Mouse (Mus musculus) liver, postnatal 0 days (tissue): ENCODE measurements around the gene Rab36.

ENCODE experiments used
- CTCF ChIP-seq: sonication (generic); IDR thresholded peaks from 2 replicates; pipeline ENCODE4 v1.5.1; 2016; ENCODE audit warnings: antibody characterized with exemption, low read depth
- EP300 ChIP-seq: IDR thresholded peaks from 2 replicates; pipeline ENCODE4 v1.6.1; 2016; ENCODE audit warnings: antibody characterized with exemption, low read depth, mild to moderate bottlenecking

- TF ChIP-seq EP300 (no peak), CTCF (no peak)
Measured at GRCm38 (mm10) chr10:75056255-75056654, 19.4 kb downstream of the Rab36 start.
